Mouse (Mus musculus) spleen, postnatal 10 days (tissue): Measurements from ENCODE around the gene Tmem63a.
"Not testable (repeated sequence)": the region's sequence is repeated elsewhere in the genome, so short reads cannot be mapped to it uniquely, and the experiment has no call there.

Source experiments
- DNase-seq, 2 experiments: peaks; one replicate each; pipeline ENCODE4 v3.0.0; 2021 to 2022; ENCODE audit warnings: low spot score in 2 of 2

Tmem63a gene

GRCm38 (mm10) chr1:180926286-180926685 lies 15.9 kb upstream of the Tmem63a start:
- no peak for DNase-seq

GRCm38 (mm10) chr1:180929599-180929998 lies 12.5 kb upstream of the Tmem63a start:
- DNase-seq: no peak

- no peak for DNase-seq
These were observed 11.0 kb upstream of the Tmem63a start for GRCm38 (mm10) chr1:180931106-180931505.

- no peak for DNase-seq
These were observed 8.5 kb upstream of the Tmem63a start for GRCm38 (mm10) chr1:180933659-180934058.

GRCm38 (mm10) chr1:180934467-180935419 lies 7.4 kb upstream of the Tmem63a start, which contains the start of gene Lefty1:
Gene Lefty1, plus strand, starts transcription at chr1:180935022.
- DNase-seq: no peak

GRCm38 (mm10) chr1:180936610-180937398 lies 5.3 kb upstream of the Tmem63a start:
- DNase-seq: peak in 1 of 2 experiments; percentile 63

GRCm38 (mm10) chr1:180937631-180938030 lies 4.5 kb upstream of the Tmem63a start:
- DNase-seq: not testable (repeated sequence)

- DNase-seq: not testable (repeated sequence)
These were observed 3.4 kb upstream of the Tmem63a start for GRCm38 (mm10) chr1:180938781-180939180.

- DNase-seq: no peak
These were observed 1.2 kb upstream of the Tmem63a start for GRCm38 (mm10) chr1:180940776-180941460.

- DNase-seq: no peak
These were observed 418 bp upstream of the Tmem63a start for GRCm38 (mm10) chr1:180941726-180942125.

GRCm38 (mm10) chr1:180943032-180943644 lies 994 bp downstream of the Tmem63a start:
- peak in 1 of 2 experiments; percentile 29 for DNase-seq

- DNase-seq: no peak
These were observed 1.8 kb downstream of the Tmem63a start for GRCm38 (mm10) chr1:180943896-180944295.

GRCm38 (mm10) chr1:180944553-180944952 lies 2.4 kb downstream of the Tmem63a start:
- DNase-seq: no peak

GRCm38 (mm10) chr1:180945001-180945980 lies 3.1 kb downstream of the Tmem63a start:
- peak in 1 of 2 experiments; percentile 65 for DNase-seq

- DNase-seq: no peak
These were observed 4.3 kb downstream of the Tmem63a start for GRCm38 (mm10) chr1:180946448-180946847.

- no peak for DNase-seq
These were observed 10.1 kb downstream of the Tmem63a start for GRCm38 (mm10) chr1:180952085-180952746.

GRCm38 (mm10) chr1:180952808-180953207 lies 10.7 kb downstream of the Tmem63a start:
- DNase-seq: no peak

- no peak for DNase-seq
These were observed 14.3 kb downstream of the Tmem63a start for GRCm38 (mm10) chr1:180956401-180956800.

GRCm38 (mm10) chr1:180956973-180957381 lies 14.8 kb downstream of the Tmem63a start:
- DNase-seq: no peak

- DNase-seq: no peak
These were observed 15.8 kb downstream of the Tmem63a start for GRCm38 (mm10) chr1:180957989-180958388.
